ENCODE assay signal across 15 mouse cellular contexts in the genomic region with DNA sequence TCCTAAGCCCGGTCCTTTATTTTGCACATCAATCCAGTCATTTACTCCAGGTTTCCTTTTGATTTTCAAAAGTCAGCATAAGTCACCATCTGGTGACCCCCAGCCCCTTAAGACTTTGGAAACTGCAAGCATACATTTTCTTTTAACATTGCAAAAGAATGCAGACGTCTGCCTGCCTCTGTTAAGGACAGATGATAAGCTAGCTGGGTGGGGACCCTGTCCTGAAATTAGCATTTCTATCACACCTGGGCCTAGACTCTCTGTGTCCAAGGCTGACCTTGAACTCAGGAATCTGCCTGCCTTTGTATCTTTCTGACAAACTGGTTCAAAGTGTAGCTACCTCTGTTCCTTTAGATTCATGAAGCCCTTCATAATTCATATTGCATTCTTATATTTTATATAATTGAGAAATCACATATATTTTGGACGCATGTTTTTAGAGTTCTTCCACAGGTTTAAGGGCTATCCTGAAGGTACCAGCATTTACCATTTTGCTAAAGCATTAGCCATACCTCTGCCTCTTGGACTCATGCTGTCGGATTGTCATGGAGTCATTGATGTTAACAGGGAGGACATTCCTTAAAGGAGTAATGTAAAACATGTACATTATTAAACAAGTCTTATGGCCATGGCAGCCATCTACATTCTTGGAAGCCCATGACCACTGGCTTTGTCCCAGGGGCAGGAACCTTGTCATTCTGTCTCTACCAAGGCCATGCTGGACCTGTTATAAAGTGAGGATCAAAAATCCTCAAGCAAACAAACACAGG.
"Had no signal": no experiment of that assay in that cellular context is flagged by ENCODE, and none has a peak within 500 bp of the region (broad histone marks: within the 10 kb centered on the region; RNA-seq: fewer than 3 reads in every experiment).

No protein-coding gene starts in this region.

- DNase-seq: gastrocnemius, adult 2 months; gastrocnemius, postnatal 10 days; gastrocnemius, postnatal 25 days; heart, adult 11 months; heart, adult 2 months; heart, postnatal 14 days; heart, postnatal 36 days; kidney, adult 11 months; kidney, adult 2 months; kidney, adult 9 months; kidney, postnatal 14 days; kidney, postnatal 36 days; layer of hippocampus, adult 9-11 months; layer of hippocampus, postnatal 36 days; left cerebral cortex, postnatal 4 days had no signal
